Mouse (Mus musculus): Measurements from ENCODE around the gene Ankrd11. TPM values are rescaled to one million over a fixed set of nuclear protein-coding genes. Genes with fewer than 3 reads are reported as not detected.
A peak's percentile ranks its signal among the peaks of the same experiment; 100 is the strongest.

Ankrd11 gene
- total RNA-seq (2012; rRNA removed) (49.2 and 57.8 TPM in 2 replicates), polyA plus RNA-seq (2012; ENCODE audit: insufficient read depth in 1 of 2, insufficient read length in 2 of 2, low read depth in 1 of 2, low replicate concordance in 2 of 2, missing spikeins in 1 of 2) (100 to 1,000 TPM in 1 of 2 experiments, 10 to 100 TPM in 1; 87.7 to 235 TPM)

GRCm38 (mm10) chr8:123042158-123042973 lies at the start of gene Ankrd11:
Gene Ankrd11 (minus strand): TSS chr8:123042277.
- no peaks in the 10 kb centered on the region for H3K9me3 ChIP-seq (replicated peaks; ENCODE audit: insufficient read depth, low read length)
- H3K27me3 ChIP-seq (ENCODE audit: control insufficient read depth in 1 of 2, insufficient read depth in 2 of 2, low read length in 2 of 2) = no peaks in the 10 kb centered on the region
- H3K36me3 ChIP-seq (ENCODE audit: control insufficient read depth in 1 of 2, insufficient read depth in 2 of 2, low read length in 2 of 2) = peaks cover 0 to 40% of the 10 kb centered on the region in 2 experiments; a peak in 2 of 4 replicates
- peak within 1 kb of the TSS; percentile 99 for H3K9ac ChIP-seq (ENCODE audit: control insufficient read depth, low read depth, low read length, poor library complexity, severe bottlenecking)
- H3K4me3 ChIP-seq (ENCODE audit: control insufficient read depth in 1 of 2, insufficient read depth in 1 of 2, low read depth in 2 of 2, low read length in 2 of 2) = peak within 1 kb of the TSS; percentile 98
- peak within 1 kb of the TSS; percentile 87 for H3K27ac ChIP-seq (ENCODE audit: control insufficient read depth, low read depth, low read length)
- peaks cover 5 to 21% of the 10 kb centered on the region in 2 experiments for H3K4me1 ChIP-seq (ENCODE audit: control insufficient read depth in 1 of 2, insufficient read depth in 2 of 2, low read length in 2 of 2)
- DNase-seq (ENCODE audit: low read depth, low spot score) = peak; percentile 99
- peaks cover 61% of the 10 kb centered on the region for H3K79me2 ChIP-seq (ENCODE audit: control insufficient read depth, insufficient read depth, low read length, poor library complexity)
- no peak for TF ChIP-seq RCOR1 (IDR thresholded peaks at IDR 0.05; ENCODE audit: low read depth, low read length)
- peak; percentile 70; the same call in 1 of the 2 replicates for TF ChIP-seq ETS1 (IDR thresholded peaks at IDR 0.05; ENCODE audit: low read depth, low read length)
- TF ChIP-seq POLR2AphosphoS2 (IDR thresholded peaks at IDR 0.05; ENCODE audit: low read length) = peak; percentile 94
- TF ChIP-seq HCFC1 (IDR thresholded peaks at IDR 0.05; ENCODE audit: low read depth, low read length) = peak; percentile 90
- peak; percentile 67 for TF ChIP-seq USF1 (IDR thresholded peaks at IDR 0.05; ENCODE audit: low read depth, low read length)
- 0 out of 2 replicates have a peak, but pooled peaks have one; percentile 4 for TF ChIP-seq ZNF384 (IDR thresholded peaks at IDR 0.05; ENCODE audit: low read depth, low read length)
- no peak for TF ChIP-seq RAD21 (IDR thresholded peaks at IDR 0.05; ENCODE audit: low read depth, low read length)
- TF ChIP-seq NRF1 (IDR thresholded peaks at IDR 0.05; ENCODE audit: insufficient read depth, low read depth, low read length, poor library complexity, severe bottlenecking) = 0 out of 2 replicates have a peak, but pooled peaks have one; percentile 5
- TF ChIP-seq MXI1 (IDR thresholded peaks at IDR 0.05; ENCODE audit: low read depth, low read length) = peak; percentile 91
- TF ChIP-seq GABPA (IDR thresholded peaks at IDR 0.05; ENCODE audit: low read depth, low read length) = no peak; the same call in 1 of the 2 replicates
- TF ChIP-seq MAZ (IDR thresholded peaks at IDR 0.05; ENCODE audit: low read depth, low read length) = peak; percentile 87
- TF ChIP-seq EP300 (IDR thresholded peaks at IDR 0.05; ENCODE audit: low read depth in 1 of 2, low read length in 2 of 2) = peak in 1 of 2 experiments; percentile 35; a peak in 2 of 4 replicates
- TF ChIP-seq MAX (IDR thresholded peaks at IDR 0.05; ENCODE audit: low read length) = peak; percentile 84
- TF ChIP-seq TAL1 (IDR thresholded peaks at IDR 0.05; ENCODE audit: low read length) = no peak
- peak; percentile 90; the same call in 1 of the 2 replicates for TF ChIP-seq CHD1 (IDR thresholded peaks at IDR 0.05; ENCODE audit: low read depth, low read length)
- TF ChIP-seq ELF1 (IDR thresholded peaks at IDR 0.05; ENCODE audit: low read depth, low read length) = peak; percentile 89
- TF ChIP-seq SIN3A (IDR thresholded peaks at IDR 0.05; ENCODE audit: low read length) = peak; percentile 94
- peak; percentile 98 for TF ChIP-seq NELFE (IDR thresholded peaks at IDR 0.05; ENCODE audit: low read depth, low read length)
- TF ChIP-seq JUND (IDR thresholded peaks at IDR 0.05; ENCODE audit: low read depth, low read length) = no peak
- TF ChIP-seq MYC (IDR thresholded peaks at IDR 0.05; ENCODE audit: low read depth, low read length) = 0 out of 2 replicates have a peak, but pooled peaks have one; percentile 29
- peak; percentile 58; the same call in 1 of the 2 replicates for TF ChIP-seq BHLHE40 (IDR thresholded peaks at IDR 0.05; ENCODE audit: borderline replicate concordance, low read depth, low read length)
- TF ChIP-seq KAT2A (conservative IDR thresholded peaks at IDR 0.05; ENCODE audit: low read depth, low read length) = peak; percentile 72
- TF ChIP-seq E2F4 (IDR thresholded peaks at IDR 0.05; ENCODE audit: borderline replicate concordance, low read depth, low read length) = no peak
- TF ChIP-seq POLR2A (IDR thresholded peaks at IDR 0.05; ENCODE audit: control insufficient read depth in 1 of 2, insufficient read depth in 1 of 2, low read depth in 1 of 2, low read length in 2 of 2, poor library complexity in 1 of 2) = peak; percentile 99
- TF ChIP-seq MEF2A (IDR thresholded peaks at IDR 0.05; ENCODE audit: extremely low read depth, insufficient replicate concordance, low read depth, low read length, poor library complexity, severe bottlenecking) = no peak
- TF ChIP-seq MAFK (IDR thresholded peaks at IDR 0.05; ENCODE audit: borderline replicate concordance, low read depth, low read length) = no peak
- TF ChIP-seq ZKSCAN1 (IDR thresholded peaks at IDR 0.05; ENCODE audit: low read depth, low read length) = peak; percentile 79; the same call in 1 of the 2 replicates
- TF ChIP-seq TBP (IDR thresholded peaks at IDR 0.05; ENCODE audit: low read depth, low read length) = peak; percentile 90
- no peak for TF ChIP-seq GATA1 (IDR thresholded peaks at IDR 0.05; ENCODE audit: low read depth, low read length)
- TF ChIP-seq POLR2AphosphoS5 (IDR thresholded peaks at IDR 0.05; ENCODE audit: borderline replicate concordance, low read depth, low read length) = peak; percentile 55; the same call in 1 of the 2 replicates
- no peak for TF ChIP-seq ZC3H11A (IDR thresholded peaks at IDR 0.05; ENCODE audit: low read depth, low read length)
- no peak for TF ChIP-seq USF2 (IDR thresholded peaks at IDR 0.05; ENCODE audit: borderline replicate concordance in 1 of 2, insufficient read depth in 1 of 2, low read depth in 1 of 2, low read length in 2 of 2)
- peak; percentile 44 for TF ChIP-seq CHD2 (IDR thresholded peaks at IDR 0.05; ENCODE audit: low read length)
- 0 out of 2 replicates have a peak, but pooled peaks have one; percentile 17 for TF ChIP-seq UBTF (IDR thresholded peaks at IDR 0.05; ENCODE audit: borderline replicate concordance, insufficient read depth, low read depth, low read length)
